Mouse (Mus musculus) erythroblast, embryonic 14.5 days (primary cell): ENCODE data around the gene Gsk3a.

Experiments used
- GATA1 ChIP-seq: IDR thresholded peaks from 2 replicates; pipeline ENCODE4 v1.6.1; 2012; ENCODE audit warnings: low read length, inconsistent platforms, mixed read lengths
- TAL1 ChIP-seq: IDR thresholded peaks from 3 replicates; pipeline ENCODE4 v1.6.1; 2012; ENCODE audit warnings: low read length, inconsistent platforms, mixed read lengths

DNA sequence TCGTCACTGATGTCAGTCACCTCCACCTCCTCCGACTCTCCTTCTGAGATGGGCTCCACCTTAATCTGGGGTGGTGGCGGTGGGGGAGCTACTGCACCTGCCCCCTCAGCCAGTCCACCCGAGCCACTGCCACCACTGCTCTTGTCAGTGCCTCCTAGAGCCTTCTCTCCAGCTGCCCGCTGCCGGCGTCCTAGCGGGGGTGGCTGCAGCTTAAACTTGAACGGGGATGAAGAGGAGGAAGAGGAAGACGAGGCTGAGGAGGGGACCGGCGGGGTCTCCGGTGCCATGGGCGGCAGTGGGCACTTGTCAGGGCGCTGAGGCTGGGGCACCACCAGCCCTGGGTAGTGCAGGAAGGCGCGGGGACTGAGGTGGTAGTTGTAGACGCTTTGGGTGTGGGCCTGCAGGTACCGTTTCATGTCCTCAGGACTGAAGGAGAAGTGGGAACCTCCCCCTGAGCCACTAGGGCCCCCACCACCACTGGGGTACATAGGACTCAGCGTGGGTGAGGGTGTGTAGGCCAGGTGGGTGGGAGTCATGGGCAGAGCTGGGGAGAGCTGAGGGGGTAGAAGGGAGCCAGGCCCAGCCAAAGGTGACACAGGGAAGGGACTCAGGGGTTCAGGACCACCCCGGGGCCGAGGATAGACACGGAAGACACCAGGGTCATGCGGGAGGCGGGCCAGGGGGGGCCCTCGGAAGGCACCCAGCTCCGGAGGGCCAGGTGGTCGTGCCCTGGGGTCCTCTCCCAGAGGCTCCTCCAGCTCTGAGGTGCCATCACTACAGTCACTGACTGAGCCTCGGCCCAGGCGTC is 7.1 kb upstream of the Gsk3a start:
- TF ChIP-seq GATA1 (no peak), TAL1 (no peak)
